Mouse (Mus musculus): ENCODE measurements around the gene Rnf167.

Gene Rnf167

GRCm38 (mm10) chr11:70654923-70655570 lies 8.0 kb downstream of the Rnf167 start:
- peak; percentile 64 for DNase-seq (ENCODE audit: low read depth, low spot score)

GRCm38 (mm10) chr11:70655571-70656455 lies 8.8 kb downstream of the Rnf167 start:
- no peak for DNase-seq (ENCODE audit: low read depth, low spot score)

- DNase-seq (ENCODE audit: low read depth, low spot score), result no peak
Measured at GRCm38 (mm10) chr11:70656456-70656927, 9.5 kb downstream of the Rnf167 start.

- DNase-seq (ENCODE audit: low read depth, low spot score), result no peak
Measured at GRCm38 (mm10) chr11:70656964-70657363, 9.9 kb downstream of the Rnf167 start, which contains the start of gene Eno3. TSS of gene Eno3 (plus strand) at chr11:70657202.

- DNase-seq (ENCODE audit: low read depth, low spot score), result no peak
Measured at GRCm38 (mm10) chr11:70657573-70657972, 10.5 kb downstream of the Rnf167 start.

GRCm38 (mm10) chr11:70657991-70658390 lies 11.0 kb downstream of the Rnf167 start:
- DNase-seq (ENCODE audit: low read depth, low spot score), result no peak

- no peak for DNase-seq (ENCODE audit: low read depth, low spot score)
Measured at GRCm38 (mm10) chr11:70658521-70658920, 11.5 kb downstream of the Rnf167 start.

GRCm38 (mm10) chr11:70658942-70659341 lies 11.9 kb downstream of the Rnf167 start:
- DNase-seq (ENCODE audit: low read depth, low spot score), result no peak

GRCm38 (mm10) chr11:70660571-70660970 lies 13.5 kb downstream of the Rnf167 start:
- DNase-seq (ENCODE audit: low read depth, low spot score), result no peak

GRCm38 (mm10) chr11:70663101-70663500 lies 16.1 kb downstream of the Rnf167 start:
- no peak for DNase-seq (ENCODE audit: low read depth, low spot score)

- no peak for DNase-seq (ENCODE audit: low read depth, low spot score)
Measured at GRCm38 (mm10) chr11:70663957-70664356, 16.9 kb downstream of the Rnf167 start.

GRCm38 (mm10) chr11:70664741-70665140 lies 17.7 kb downstream of the Rnf167 start:
- DNase-seq (ENCODE audit: low read depth, low spot score), result no peak

- DNase-seq (ENCODE audit: low read depth, low spot score), result no peak
Measured at GRCm38 (mm10) chr11:70666687-70667086, 19.7 kb downstream of the Rnf167 start.

GRCm38 (mm10) chr11:70667271-70668150 lies 20.5 kb downstream of the Rnf167 start:
- DNase-seq (ENCODE audit: low read depth, low spot score), result no peak

GRCm38 (mm10) chr11:70668335-70668770 lies 21.3 kb downstream of the Rnf167 start:
- DNase-seq (ENCODE audit: low read depth, low spot score), result no peak

- DNase-seq (ENCODE audit: low read depth, low spot score), result peak; percentile 97
Measured at GRCm38 (mm10) chr11:70668771-70669505, 21.9 kb downstream of the Rnf167 start, which contains the start of gene Spag7. TSS of gene Spag7 (minus strand) at chr11:70669416.

- DNase-seq (ENCODE audit: low read depth, low spot score), result peak; percentile 48
Measured at GRCm38 (mm10) chr11:70669582-70670345, 22.7 kb downstream of the Rnf167 start.

- DNase-seq (ENCODE audit: low read depth, low spot score), result peak; percentile 56
Measured at GRCm38 (mm10) chr11:70670483-70670882, 23.4 kb downstream of the Rnf167 start.

- peak; percentile 72 for DNase-seq (ENCODE audit: low read depth, low spot score)
Measured at GRCm38 (mm10) chr11:70671333-70672047, 24.5 kb downstream of the Rnf167 start.
